Mouse (Mus musculus): Measurements from ENCODE around the gene Tsga8. TPM values are rescaled to one million over a fixed set of nuclear protein-coding genes. Genes with fewer than 3 reads are reported as not detected.

Tsga8 gene
- not detected for total RNA-seq (2021)
- long read RNA-seq, experiment 1: 0 reads
- long read RNA-seq, experiment 2: 0 reads

DNA sequence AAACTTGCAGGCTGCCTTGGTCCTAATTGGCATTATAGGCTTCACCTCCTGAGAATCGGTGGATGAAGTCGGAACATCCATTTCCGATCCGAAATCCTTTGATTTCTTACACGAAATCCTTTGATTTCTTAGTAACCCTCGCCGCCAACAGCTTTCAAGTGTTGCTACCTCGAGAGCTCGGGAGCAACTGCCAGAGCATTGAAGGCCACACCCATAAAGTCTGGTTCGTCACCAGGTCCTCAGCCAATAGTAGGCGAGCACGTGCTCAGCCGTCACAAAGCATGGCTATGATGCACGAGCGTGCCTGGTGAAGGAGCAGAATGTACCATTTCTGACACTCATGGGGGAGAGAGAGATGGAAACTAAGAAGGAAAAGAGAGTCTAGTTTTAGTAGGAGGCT is at the start of gene Tsga8:
Gene Tsga8 (minus strand): TSS at position 327 of the 400 bp plus-strand sequence.
- no peak for DNase-seq

All from heart, adult 18-20 months (tissue).